Mouse (Mus musculus): ENCODE results near the gene Ncoa1. TPM values are rescaled to one million over a fixed set of nuclear protein-coding genes. Genes with fewer than 3 reads are reported as not detected.

Gene Ncoa1
- polyA plus RNA-seq, 1 experiment from 2014 or later, result 9.2 TPM

GRCm38 (mm10) chr12:4506810-4507430, 29.9 kb upstream of the Ncoa1 start:
- ATAC-seq (replicated peaks; ENCODE audit: low FRiP score), result no peak
- Histone ChIP-seq H3K4me1 (replicated peaks; ENCODE audit: control insufficient read depth, insufficient read depth, low read length) (0 out of 2 replicates have a peak, but pooled peaks cover 1% of the 10 kb centered on the region), H3K4me3 (ENCODE audit: low read depth, low read length) (no peak overlapping the region), H3K9me3 (ENCODE audit: control insufficient read depth, low read length) (no peaks in the 10 kb centered on the region), H3K27ac (ENCODE audit: low read depth, low read length) (no peak overlapping the region), H3K4me2 (ENCODE audit: low read depth, low read length, severe bottlenecking) (no peak overlapping the region), H3K36me3 (ENCODE audit: control insufficient read depth, insufficient read depth, low read length) (no peaks in the 10 kb centered on the region), H3K27me3 (ENCODE audit: control insufficient read depth, insufficient read depth, low read length) (no peaks in the 10 kb centered on the region), H3K9ac (ENCODE audit: low read length) (no peak overlapping the region)
- no peak for DNase-seq (ENCODE audit: low spot score)
- 33% methylated on average over 7 of the region's 7 CpGs for WGBS

- no peaks in the 10 kb centered on the region for H3K9me3 ChIP-seq (ENCODE audit: control insufficient read depth, low read length)
- no peaks in the 10 kb centered on the region for H3K36me3 ChIP-seq (ENCODE audit: control insufficient read depth, insufficient read depth, low read length)
- no peak overlapping the region for H3K9ac ChIP-seq (ENCODE audit: low read length)
- H3K27ac ChIP-seq (ENCODE audit: low read depth, low read length), result no peak overlapping the region
- WGBS, result 88% methylated on average over 6 of the region's 6 CpGs
- no peak overlapping the region for H3K4me2 ChIP-seq (ENCODE audit: low read depth, low read length, severe bottlenecking)
- no peaks in the 10 kb centered on the region for H3K27me3 ChIP-seq (ENCODE audit: control insufficient read depth, insufficient read depth, low read length)
- H3K4me3 ChIP-seq (ENCODE audit: low read depth, low read length), result no peak overlapping the region
- ATAC-seq (replicated peaks; ENCODE audit: low FRiP score), result no peak
- no peak for DNase-seq (ENCODE audit: low spot score)
- H3K4me1 ChIP-seq (replicated peaks; ENCODE audit: control insufficient read depth, insufficient read depth, low read length), result 0 out of 2 replicates have a peak, but pooled peaks cover 1% of the 10 kb centered on the region
These were observed 28.3 kb upstream of the Ncoa1 start for GRCm38 (mm10) chr12:4505298-4505697.

- H3K4me2 ChIP-seq (ENCODE audit: low read depth, low read length, severe bottlenecking), result no peak overlapping the region
- H3K27ac ChIP-seq (ENCODE audit: low read depth, low read length), result no peak overlapping the region
- no peaks in the 10 kb centered on the region for H3K36me3 ChIP-seq (ENCODE audit: control insufficient read depth, insufficient read depth, low read length)
- H3K27me3 ChIP-seq (ENCODE audit: control insufficient read depth, insufficient read depth, low read length), result no peaks in the 10 kb centered on the region
- no peak overlapping the region for H3K4me3 ChIP-seq (ENCODE audit: low read depth, low read length)
- H3K4me1 ChIP-seq (replicated peaks; ENCODE audit: control insufficient read depth, insufficient read depth, low read length), result no peaks in the 10 kb centered on the region
- no peak overlapping the region for H3K9ac ChIP-seq (ENCODE audit: low read length)
- WGBS, result 49% methylated on average over 2 of the region's 2 CpGs
- no peaks in the 10 kb centered on the region for H3K9me3 ChIP-seq (ENCODE audit: control insufficient read depth, low read length)
- ATAC-seq (replicated peaks; ENCODE audit: low FRiP score) (no peak), DNase-seq (ENCODE audit: low spot score) (no peak)
These were observed 26.8 kb upstream of the Ncoa1 start for GRCm38 (mm10) chr12:4503673-4504326.

- H3K27ac ChIP-seq (ENCODE audit: low read depth, low read length), result no peak overlapping the region
- no peaks in the 10 kb centered on the region for H3K27me3 ChIP-seq (ENCODE audit: control insufficient read depth, insufficient read depth, low read length)
- no peaks in the 10 kb centered on the region for H3K4me1 ChIP-seq (replicated peaks; ENCODE audit: control insufficient read depth, insufficient read depth, low read length)
- no peak for ATAC-seq (replicated peaks; ENCODE audit: low FRiP score)
- WGBS, result 51% methylated on average over 3 of the region's 3 CpGs
- H3K36me3 ChIP-seq (ENCODE audit: control insufficient read depth, insufficient read depth, low read length), result no peaks in the 10 kb centered on the region
- no peak overlapping the region for H3K4me3 ChIP-seq (ENCODE audit: low read depth, low read length)
- no peaks in the 10 kb centered on the region for H3K9me3 ChIP-seq (ENCODE audit: control insufficient read depth, low read length)
- no peak for DNase-seq (ENCODE audit: low spot score)
- no peak overlapping the region for H3K4me2 ChIP-seq (ENCODE audit: low read depth, low read length, severe bottlenecking)
- H3K9ac ChIP-seq (ENCODE audit: low read length), result no peak overlapping the region
These were observed 24.9 kb upstream of the Ncoa1 start for GRCm38 (mm10) chr12:4501916-4502315.

- no peak overlapping the region for H3K27ac ChIP-seq (ENCODE audit: low read depth, low read length)
These were observed 23.5 kb upstream of the Ncoa1 start for GRCm38 (mm10) chr12:4500516-4500915.

GRCm38 (mm10) chr12:4499651-4500175, 22.7 kb upstream of the Ncoa1 start:
- Histone ChIP-seq H3K4me2 (ENCODE audit: low read depth, low read length, severe bottlenecking) (no peak overlapping the region), H3K9me3 (ENCODE audit: control insufficient read depth, low read length) (no peaks in the 10 kb centered on the region), H3K27me3 (ENCODE audit: control insufficient read depth, insufficient read depth, low read length) (no peaks in the 10 kb centered on the region), H3K4me3 (ENCODE audit: low read depth, low read length) (no peak overlapping the region), H3K9ac (ENCODE audit: low read length) (no peak overlapping the region), H3K4me1 (replicated peaks; ENCODE audit: control insufficient read depth, insufficient read depth, low read length) (no peaks in the 10 kb centered on the region), H3K36me3 (ENCODE audit: control insufficient read depth, insufficient read depth, low read length) (no peaks in the 10 kb centered on the region), H3K27ac (ENCODE audit: low read depth, low read length) (no peak overlapping the region)
- no peak for DNase-seq (ENCODE audit: low spot score)
- WGBS, result 80% methylated on average over 3 of the region's 3 CpGs
- ATAC-seq (replicated peaks; ENCODE audit: low FRiP score), result no peak

More at GRCm38 (mm10) chr12:4500516-4500915, 23.5 kb upstream of the Ncoa1 start:
- Histone ChIP-seq H3K4me2 (ENCODE audit: low read depth, low read length, severe bottlenecking) (no peak overlapping the region), H3K4me1 (replicated peaks; ENCODE audit: control insufficient read depth, insufficient read depth, low read length) (no peaks in the 10 kb centered on the region), H3K9ac (ENCODE audit: low read length) (no peak overlapping the region), H3K36me3 (ENCODE audit: control insufficient read depth, insufficient read depth, low read length) (no peaks in the 10 kb centered on the region), H3K9me3 (ENCODE audit: control insufficient read depth, low read length) (no peaks in the 10 kb centered on the region), H3K4me3 (ENCODE audit: low read depth, low read length) (no peak overlapping the region), H3K27me3 (ENCODE audit: control insufficient read depth, insufficient read depth, low read length) (no peaks in the 10 kb centered on the region)
- ATAC-seq (replicated peaks; ENCODE audit: low FRiP score), result no peak
- WGBS, result 94% methylated on average over 4 of the region's 4 CpGs
- DNase-seq (ENCODE audit: low spot score), result no peak

- no peaks in the 10 kb centered on the region for H3K9me3 ChIP-seq (ENCODE audit: control insufficient read depth, low read length)
- DNase-seq (ENCODE audit: low spot score) (no peak), ATAC-seq (replicated peaks; ENCODE audit: low FRiP score) (no peak)
- H3K4me2 ChIP-seq (ENCODE audit: low read depth, low read length, severe bottlenecking), result no peak overlapping the region
- H3K4me1 ChIP-seq (replicated peaks; ENCODE audit: control insufficient read depth, insufficient read depth, low read length), result no peaks in the 10 kb centered on the region
- H3K27ac ChIP-seq (ENCODE audit: low read depth, low read length), result no peak overlapping the region
- H3K36me3 ChIP-seq (ENCODE audit: control insufficient read depth, insufficient read depth, low read length), result no peaks in the 10 kb centered on the region
- H3K4me3 ChIP-seq (ENCODE audit: low read depth, low read length), result no peak overlapping the region
- no peaks in the 10 kb centered on the region for H3K27me3 ChIP-seq (ENCODE audit: control insufficient read depth, insufficient read depth, low read length)
- no peak overlapping the region for H3K9ac ChIP-seq (ENCODE audit: low read length)
- 86% methylated on average over 6 of the region's 6 CpGs for WGBS
These were observed 11.4 kb upstream of the Ncoa1 start for GRCm38 (mm10) chr12:4488411-4488810.

GRCm38 (mm10) chr12:4483386-4483785, 6.4 kb upstream of the Ncoa1 start:
- WGBS, result 80% methylated on average over 4 of the region's 4 CpGs
- H3K9ac ChIP-seq (ENCODE audit: low read length), result no peak overlapping the region
- H3K27ac ChIP-seq (ENCODE audit: low read depth, low read length), result no peak overlapping the region
- no peaks in the 10 kb centered on the region for H3K27me3 ChIP-seq (ENCODE audit: control insufficient read depth, insufficient read depth, low read length)
- no peak overlapping the region for H3K4me3 ChIP-seq (ENCODE audit: low read depth, low read length)
- no peaks in the 10 kb centered on the region for H3K9me3 ChIP-seq (ENCODE audit: control insufficient read depth, low read length)
- ATAC-seq (replicated peaks; ENCODE audit: low FRiP score) (no peak), DNase-seq (ENCODE audit: low spot score) (no peak)
- 0 out of 2 replicates have a peak, but pooled peaks cover 2% of the 10 kb centered on the region for H3K4me1 ChIP-seq (replicated peaks; ENCODE audit: control insufficient read depth, insufficient read depth, low read length)
- H3K36me3 ChIP-seq (ENCODE audit: control insufficient read depth, insufficient read depth, low read length), result no peaks in the 10 kb centered on the region
- H3K4me2 ChIP-seq (ENCODE audit: low read depth, low read length, severe bottlenecking), result no peak overlapping the region
